Mouse (Mus musculus) embryonic fibroblast, embryonic 13.5 days (primary cell): ENCODE results near the gene C1qtnf1.

Experiments used
- CTCF ChIP-seq: IDR thresholded peaks from 2 replicates; pipeline ENCODE4 v1.5.1; 2011; ENCODE audit warnings: mild to moderate bottlenecking, control low read depth, low read length, moderate library complexity, borderline replicate concordance; ENCODE audit not compliant: insufficient read depth
- POLR2A ChIP-seq: IDR thresholded peaks from 2 replicates; pipeline ENCODE4 v1.6.1; 2011; ENCODE audit warnings: low read depth, mild to moderate bottlenecking, control low read depth, low read length, moderate library complexity

DNA sequence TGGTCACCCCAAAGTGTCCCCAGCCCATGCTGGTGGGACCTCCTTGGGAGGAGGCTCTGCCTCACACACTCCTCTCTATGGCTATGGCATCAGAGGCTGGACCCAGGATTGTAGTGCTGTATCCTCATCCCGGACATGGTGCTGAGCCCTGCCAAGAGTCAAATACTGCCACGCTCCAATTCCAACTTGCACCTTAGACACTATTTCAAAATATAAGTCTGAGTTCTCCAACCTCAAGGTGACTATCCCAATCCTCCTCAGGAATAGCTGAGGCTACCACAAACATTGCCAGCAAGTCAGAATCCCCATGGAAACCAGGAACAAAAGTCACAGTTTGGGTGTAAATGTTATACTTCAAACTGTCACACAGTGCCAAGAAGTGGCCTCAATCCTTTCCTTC, 15.4 kb upstream of the C1qtnf1 start:
- TF ChIP-seq POLR2A (no peak), CTCF (no peak)
